Mouse (Mus musculus) lung, postnatal 0 days (tissue): ENCODE measurements at regions not wholly inside any gene's neighbourhood (a gene's known extent, or its start where the extent isn't known, plus 50 kb on each side); places are given as distances from the start of the nearest gene placed in this dataset.

ENCODE experiments used
- ATAC-seq: fragments of 200-750 bp; cut with Nextera tagmentation; 2 replicates; pipeline ENCODE4 v1.8.0; 2017; ENCODE audit warnings: moderate library complexity
- DNase-seq: peaks from one replicate; pipeline ENCODE4 v3.0.0-alpha.2; 2016; ENCODE audit warnings: low spot score
- H3K27ac ChIP-seq: fragments of 300-500 bp; sonication (generic); 2 replicates; pipeline ENCODE4 v1.5.1; 2014; ENCODE audit warnings: antibody characterized with exemption, mild to moderate bottlenecking, low read length, mixed read lengths
- H3K27me3 ChIP-seq: fragments of 300-500 bp; sonication (generic); replicated peaks from 2 replicates; pipeline ENCODE4 v1.6.1; 2014; ENCODE audit warnings: low read length, mixed read lengths; ENCODE audit not compliant: insufficient read depth
- H3K36me3 ChIP-seq: fragments of 300-500 bp; sonication (generic); 2 replicates; pipeline ENCODE4 v1.6.1; 2014; ENCODE audit warnings: low read length, mixed read lengths; ENCODE audit not compliant: insufficient read depth
- H3K4me1 ChIP-seq: fragments of 300-500 bp; sonication (generic); 2 replicates; pipeline ENCODE4 v1.6.1; 2014; ENCODE audit warnings: antibody characterized with exemption, low read depth, low read length, mixed read lengths; ENCODE audit not compliant: insufficient read depth
- H3K4me2 ChIP-seq: fragments of 300-500 bp; sonication (generic); replicated peaks from 2 replicates; pipeline ENCODE4 v1.6.1; 2014; ENCODE audit warnings: low read depth, mild to moderate bottlenecking, low read length, moderate library complexity, mixed read lengths
- H3K4me3 ChIP-seq: fragments of 300-500 bp; sonication (generic); 2 replicates; pipeline ENCODE4 v1.5.1; 2014; ENCODE audit warnings: low read depth, low read length
- H3K9ac ChIP-seq: fragments of 300-500 bp; sonication (generic); replicated peaks from 2 replicates; pipeline ENCODE4 v1.6.1; 2014; ENCODE audit warnings: low read depth, mild to moderate bottlenecking
- H3K9me3 ChIP-seq: fragments of 300-500 bp; sonication (generic); 2 replicates; pipeline ENCODE4 v1.6.1; 2016; ENCODE audit warnings: low read length, mixed read lengths
- CTCF ChIP-seq: IDR thresholded peaks from 2 replicates; pipeline ENCODE4 v1.5.1; 2016; ENCODE audit warnings: antibody characterized with exemption, mild to moderate bottlenecking
- EP300 ChIP-seq: IDR thresholded peaks from 2 replicates; pipeline ENCODE4 v1.6.1; 2016; ENCODE audit warnings: antibody characterized with exemption, mild to moderate bottlenecking, control low read depth
- WGBS: fragments of 180-500 bp; shearing (Covaris S2); extraction: QIAGEN DNeasy Blood & Tissue Kit; methylation state at CpG from one replicate; pipeline ENCODE4 v1.1.7; 2014; 5-methylcytosine and 5-hydroxymethylcytosine counted together

- H3K27me3 ChIP-seq = no peaks in the 10 kb centered on the region
- no peak overlapping the region for H3K4me2 ChIP-seq
- no peaks in the 10 kb centered on the region for H3K4me1 ChIP-seq
- no peak overlapping the region for H3K27ac ChIP-seq
- no peaks in the 10 kb centered on the region for H3K9me3 ChIP-seq
- DNase-seq (no peak), ATAC-seq (no peak)
- TF ChIP-seq CTCF (peak; percentile 10; the same call in 1 of the 2 replicates), EP300 (no peak)
- 58% methylated on average over 2 of the region's 2 CpGs for WGBS
- no peaks in the 10 kb centered on the region for H3K36me3 ChIP-seq
- H3K4me3 ChIP-seq = no peak overlapping the region
- H3K9ac ChIP-seq = no peak overlapping the region
These were observed 734.6 kb upstream of the Pou3f3 start for GRCm38 (mm10) chr1:41960982-41961381.

GRCm38 (mm10) chr1:41981545-41981944 lies 714.0 kb upstream of the Pou3f3 start:
- no peaks in the 10 kb centered on the region for H3K27me3 ChIP-seq
- TF ChIP-seq CTCF = no peak
- no peak for TF ChIP-seq EP300
- no peak overlapping the region for H3K4me2 ChIP-seq
- H3K27ac ChIP-seq = no peak overlapping the region
- no peak overlapping the region for H3K4me3 ChIP-seq
- H3K9me3 ChIP-seq = no peaks in the 10 kb centered on the region
- no peak overlapping the region for H3K9ac ChIP-seq
- H3K4me1 ChIP-seq = no peaks in the 10 kb centered on the region
- WGBS = 82% methylated on average over 5 of the region's 5 CpGs
- H3K36me3 ChIP-seq = no peaks in the 10 kb centered on the region
- no peak for DNase-seq
- no peak for ATAC-seq

- WGBS = 66% methylated on average over 6 of the region's 6 CpGs
- Histone ChIP-seq H3K36me3 (no peaks in the 10 kb centered on the region), H3K9me3 (no peaks in the 10 kb centered on the region), H3K4me2 (no peak overlapping the region), H3K4me1 (no peaks in the 10 kb centered on the region), H3K4me3 (no peak overlapping the region), H3K27ac (no peak overlapping the region), H3K27me3 (no peaks in the 10 kb centered on the region), H3K9ac (no peak overlapping the region)
- DNase-seq = no peak
- no peak for TF ChIP-seq CTCF
- TF ChIP-seq EP300 = no peak
- ATAC-seq = no peak
These were observed 689.3 kb upstream of the Pou3f3 start for GRCm38 (mm10) chr1:42006235-42006634.

GRCm38 (mm10) chr1:42008046-42008445 lies 687.5 kb upstream of the Pou3f3 start:
- TF ChIP-seq EP300 (no peak), CTCF (no peak)
- WGBS = 85% methylated on average over 3 of the region's 3 CpGs
- no peaks in the 10 kb centered on the region for H3K36me3 ChIP-seq
- no peaks in the 10 kb centered on the region for H3K27me3 ChIP-seq
- ATAC-seq = no peak
- no peak for DNase-seq
- no peaks in the 10 kb centered on the region for H3K4me1 ChIP-seq
- no peak overlapping the region for H3K4me3 ChIP-seq
- H3K4me2 ChIP-seq = no peak overlapping the region
- H3K9ac ChIP-seq = no peak overlapping the region
- no peak overlapping the region for H3K27ac ChIP-seq
- H3K9me3 ChIP-seq = no peaks in the 10 kb centered on the region

- ATAC-seq (no peak), DNase-seq (no peak)
- H3K4me3 ChIP-seq = no peak overlapping the region
- TF ChIP-seq EP300 (no peak), CTCF (no peak)
- no peaks in the 10 kb centered on the region for H3K36me3 ChIP-seq
- H3K9ac ChIP-seq = no peak overlapping the region
- WGBS = 83% methylated on average over 3 of the region's 3 CpGs
- H3K4me2 ChIP-seq = no peak overlapping the region
- H3K27me3 ChIP-seq = no peaks in the 10 kb centered on the region
- H3K4me1 ChIP-seq = no peaks in the 10 kb centered on the region
- no peak overlapping the region for H3K27ac ChIP-seq
- H3K9me3 ChIP-seq = no peaks in the 10 kb centered on the region
These were observed 682.7 kb upstream of the Pou3f3 start for GRCm38 (mm10) chr1:42012911-42013310.

GRCm38 (mm10) chr1:42018966-42019365 lies 676.6 kb upstream of the Pou3f3 start:
- TF ChIP-seq CTCF (no peak), EP300 (no peak)
- H3K36me3 ChIP-seq = no peaks in the 10 kb centered on the region
- ATAC-seq = no peak
- DNase-seq = no peak
- H3K4me3 ChIP-seq = no peak overlapping the region
- no peaks in the 10 kb centered on the region for H3K27me3 ChIP-seq
- no peaks in the 10 kb centered on the region for H3K9me3 ChIP-seq
- H3K4me2 ChIP-seq = no peak overlapping the region
- H3K27ac ChIP-seq = no peak overlapping the region
- WGBS = 60% methylated on average over 2 of the region's 2 CpGs
- no peaks in the 10 kb centered on the region for H3K4me1 ChIP-seq
- no peak overlapping the region for H3K9ac ChIP-seq

- no peaks in the 10 kb centered on the region for H3K4me1 ChIP-seq
- no peaks in the 10 kb centered on the region for H3K9me3 ChIP-seq
- no peak overlapping the region for H3K27ac ChIP-seq
- H3K4me3 ChIP-seq = no peak overlapping the region
- H3K27me3 ChIP-seq = no peaks in the 10 kb centered on the region
- no peaks in the 10 kb centered on the region for H3K36me3 ChIP-seq
- no peak overlapping the region for H3K4me2 ChIP-seq
- DNase-seq (no peak), ATAC-seq (no peak)
- no peak overlapping the region for H3K9ac ChIP-seq
- 57% methylated on average over 6 of the region's 6 CpGs for whole genome bisulfite sequencing
- TF ChIP-seq EP300 (no peak), CTCF (no peak)
These were observed 669.8 kb upstream of the Pou3f3 start for GRCm38 (mm10) chr1:42025781-42026180.
